Mouse (Mus musculus) intestine, embryonic 15.5 days (tissue): ENCODE data around the gene Gm9573. TPM values are rescaled to one million over a fixed set of nuclear protein-coding genes. Genes with fewer than 3 reads are reported as not detected.

ENCODE experiments used
- polyA plus RNA-seq: library from polyadenylated mRNA; unstranded; fragments of >200 nt; fragmentation: Nextera tagmentation; extraction: Ambion mirVana; gene quantifications from 2 replicates; pipeline ENCODE4 v1.2.1, GENCODE M21; 2015

Gene Gm9573
- polyA plus RNA-seq, 1 experiment from 2014 or later: not detected

Other genes starting within 250 kb of the Gm9573 start
- 5.5 and 6.4 TPM in 2 replicates for gene H2-Q4, start 247.0 kb downstream of the Gm9573 start, polyA plus RNA-seq
- 1.7 and 2.1 TPM in 2 replicates for gene H2-Q6, start 201.8 kb downstream of the Gm9573 start, polyA plus RNA-seq
- gene H2-Q7, start 187.5 kb downstream of the Gm9573 start, polyA plus RNA-seq: 6.5 and 6.7 TPM in 2 replicates
- 38.8 and 51.7 TPM in 2 replicates for gene H2-Q10, start 156.5 kb downstream of the Gm9573 start, polyA plus RNA-seq
- gene Pou5f1, start 120.6 kb downstream of the Gm9573 start, polyA plus RNA-seq: not detected in 2 replicates
- 63.6 and 66.4 TPM in 2 replicates for gene Tcf19, start 109.8 kb downstream of the Gm9573 start, polyA plus RNA-seq
- 15.4 and 15.8 TPM in 2 replicates for gene Cchcr1, start 109.5 kb downstream of the Gm9573 start, polyA plus RNA-seq
- 0.40 and 0.80 TPM in 2 replicates for gene Psors1c2, start 93.4 kb downstream of the Gm9573 start, polyA plus RNA-seq
- 0.05 TPM in 1 of 2 replicates, not detected in the other for gene Cdsn, start 74.5 kb downstream of the Gm9573 start, polyA plus RNA-seq
- gene 2300002M23Rik, start 59.2 kb downstream of the Gm9573 start, polyA plus RNA-seq: not detected in 2 replicates
- 2.6 and 2.8 TPM in 2 replicates for gene Sfta2, start 25.1 kb downstream of the Gm9573 start, polyA plus RNA-seq
- 0.39 and 0.44 TPM in 2 replicates for gene Mucl3, start 17.1 kb upstream of the Gm9573 start, polyA plus RNA-seq
- 18.3 and 18.9 TPM in 2 replicates for gene Vars2, start 41.0 kb upstream of the Gm9573 start, polyA plus RNA-seq
- gene Gtf2h4, start 47.1 kb upstream of the Gm9573 start, polyA plus RNA-seq: 43.8 TPM in 2 replicates
- 54.0 and 54.2 TPM in 2 replicates for gene Ddr1, start 78.0 kb upstream of the Gm9573 start, polyA plus RNA-seq
- gene Ier3, start 195.0 kb upstream of the Gm9573 start, polyA plus RNA-seq: 13.9 and 14.4 TPM in 2 replicates
- gene Flot1, start 196.6 kb upstream of the Gm9573 start, polyA plus RNA-seq: 49.1 and 49.4 TPM in 2 replicates
- gene Tubb5, start 211.7 kb upstream of the Gm9573 start, polyA plus RNA-seq: 729 and 776 TPM in 2 replicates
- 14.9 and 16.1 TPM in 2 replicates for gene Mdc1, start 214.9 kb upstream of the Gm9573 start, polyA plus RNA-seq
- gene Nrm, start 234.7 kb upstream of the Gm9573 start, polyA plus RNA-seq: 48.5 and 51.7 TPM in 2 replicates
- gene Ppp1r18, start 239.0 kb upstream of the Gm9573 start, polyA plus RNA-seq: 19.6 TPM in 2 replicates